Mouse (Mus musculus) C2C12 (cell line): Measurements from ENCODE around the gene Ropn1l.

Source experiments
- CTCF ChIP-seq: IDR thresholded peaks from one replicate; pipeline ENCODE4 v1.5.1; 2011; ENCODE audit not compliant: control insufficient read depth, insufficient read depth, insufficient read length
- FOSL1 ChIP-seq: IDR thresholded peaks from one replicate; pipeline ENCODE4 v1.8.0; 2011; ENCODE audit warnings: mild to moderate bottlenecking, low read length; ENCODE audit not compliant: poor library complexity, insufficient read depth, severe bottlenecking
- MAX ChIP-seq: IDR thresholded peaks from one replicate; pipeline ENCODE4 v1.6.1; 2011; ENCODE audit warnings: mild to moderate bottlenecking, control low read depth
- MYOD1 ChIP-seq: IDR thresholded peaks from one replicate; pipeline ENCODE4 v1.6.1; 2011; ENCODE audit warnings: low read depth; ENCODE audit not compliant: control insufficient read depth, insufficient read length
- USF1 ChIP-seq: IDR thresholded peaks from one replicate; pipeline ENCODE4 v1.6.1; 2011; ENCODE audit warnings: low read depth, mild to moderate bottlenecking, control low read depth, moderate library complexity

GRCm38 (mm10) chr15:31396755-31397154, 56.8 kb downstream of the Ropn1l start:
- TF ChIP-seq CTCF (no peak), FOSL1 (no peak), USF1 (no peak), MAX (no peak), MYOD1 (no peak)
